ENCODE assay signal across 12 mouse cellular contexts in the genomic region with DNA sequence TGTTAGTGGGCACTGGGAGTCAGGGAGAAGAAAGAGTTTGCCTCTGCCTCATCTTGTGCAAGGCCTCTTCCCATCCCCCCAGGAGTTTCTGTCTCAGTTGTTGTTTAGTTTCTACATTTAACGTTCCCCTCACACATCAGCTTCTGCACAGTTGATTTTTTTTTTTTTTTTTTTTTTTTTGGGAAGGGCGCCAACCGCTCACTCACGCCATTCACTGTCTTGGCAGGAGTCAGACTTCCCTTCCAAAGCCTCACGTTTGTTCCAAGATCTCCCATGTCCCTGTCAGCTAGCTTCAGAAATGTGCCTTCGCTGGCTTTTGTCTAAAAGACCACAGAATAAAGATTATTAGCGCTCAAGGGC. TPM values are rescaled to one million over a fixed set of nuclear protein-coding genes. Genes with fewer than 3 reads are reported as not detected.
A peak's percentile ranks its signal among the peaks of the same experiment; 100 is the strongest.
DNase-seq lines count a peak whose midpoint lies in the region; ATAC-seq and TF ChIP-seq lines count a peak whose summit lies in the region.
"Had no signal": no experiment of that assay in that cellular context is flagged by ENCODE, and none has a peak within 500 bp of the region (broad histone marks: within the 10 kb centered on the region; RNA-seq: fewer than 3 reads in every experiment).

No protein-coding gene starts in this region.

- H3K4me1 ChIP-seq in hindbrain, embryonic 10.5 days (replicated peaks): peaks cover 28% of the 10 kb centered on the region
- peaks cover 16% of the 10 kb centered on the region for H3K4me1 ChIP-seq in hindbrain, embryonic 12.5 days
- peaks cover 14% of the 10 kb centered on the region for H3K4me1 ChIP-seq in forebrain, postnatal 0 days (ENCODE audit: insufficient read depth)
- H3K4me1 ChIP-seq in midbrain, embryonic 14.5 days (ENCODE audit: control insufficient read depth, insufficient read depth, low read length): peaks cover 14% of the 10 kb centered on the region
- H3K4me1 ChIP-seq: neural tube, embryonic 12.5 days had no signal

- no peak for TF ChIP-seq CTCF in forebrain, postnatal 0 days (IDR thresholded peaks at IDR 0.05; ENCODE audit: low read depth)

- WGBS in hindbrain, embryonic 10.5 days: 59% methylated on average over 7 of the region's 7 CpGs
- 39% methylated on average over 7 of the region's 7 CpGs for WGBS in hindbrain, embryonic 12.5 days
- 14% methylated on average over 7 of the region's 7 CpGs for WGBS in forebrain, postnatal 0 days
- WGBS in midbrain, embryonic 14.5 days: 24% methylated on average over 7 of the region's 7 CpGs

- peak overlapping the region; percentile 9; the same call in 1 of the 2 replicates for H3K27ac ChIP-seq in hindbrain, embryonic 10.5 days
- no peak overlapping the region for H3K27ac ChIP-seq in hindbrain, embryonic 12.5 days
- H3K27ac ChIP-seq in forebrain, postnatal 0 days (ENCODE audit: low read depth, low read length): peak overlapping the region; percentile 11
- peak overlapping the region; percentile 49 for H3K27ac ChIP-seq in midbrain, embryonic 14.5 days (replicated peaks; ENCODE audit: low read depth, low read length)
- H3K27ac ChIP-seq: macrophage; neural tube, embryonic 12.5 days; stomach, postnatal 0 days had no signal

- ATAC-seq in hindbrain, embryonic 12.5 days (ENCODE audit: low FRiP score): no peak
- peak; percentile 61; the same call in 1 of the 2 replicates for ATAC-seq in forebrain, postnatal 0 days
- no peak for ATAC-seq in midbrain, embryonic 14.5 days (ENCODE audit: low FRiP score, low TSS enrichment)

- no peak overlapping the region for H3K4me2 ChIP-seq in hindbrain, embryonic 12.5 days (replicated peaks)
- H3K4me2 ChIP-seq in forebrain, postnatal 0 days (ENCODE audit: low read depth): no peak overlapping the region
- H3K4me2 ChIP-seq in midbrain, embryonic 14.5 days (ENCODE audit: low read length): no peak overlapping the region
- H3K4me2 ChIP-seq: neural tube, embryonic 12.5 days had no signal

- H3K4me3 ChIP-seq in hindbrain, embryonic 10.5 days: no peak overlapping the region
- H3K4me3 ChIP-seq in hindbrain, embryonic 12.5 days: no peak overlapping the region
- no peak overlapping the region for H3K4me3 ChIP-seq in forebrain, postnatal 0 days (ENCODE audit: low read depth, low read length)
- H3K4me3 ChIP-seq in midbrain, embryonic 14.5 days (replicated peaks; ENCODE audit: low read depth, low read length): no peak overlapping the region
- H3K4me3 ChIP-seq: erythroblast, embryonic 14.5 days; neural tube, embryonic 12.5 days had no signal

- H3K9me3 ChIP-seq in hindbrain, embryonic 10.5 days: no peaks in the 10 kb centered on the region
- H3K9me3 ChIP-seq in hindbrain, embryonic 12.5 days (replicated peaks): no peaks in the 10 kb centered on the region
- H3K9me3 ChIP-seq in forebrain, postnatal 0 days (ENCODE audit: low read length): no peaks in the 10 kb centered on the region
- no peaks in the 10 kb centered on the region for H3K9me3 ChIP-seq in midbrain, embryonic 14.5 days (ENCODE audit: control insufficient read depth, low read length)
- H3K9me3 ChIP-seq: neural tube, embryonic 12.5 days had no signal

- no peak overlapping the region for H3K9ac ChIP-seq in hindbrain, embryonic 12.5 days
- no peak overlapping the region for H3K9ac ChIP-seq in forebrain, postnatal 0 days
- no peak overlapping the region for H3K9ac ChIP-seq in midbrain, embryonic 14.5 days (replicated peaks; ENCODE audit: low read length)
- H3K9ac ChIP-seq: neural tube, embryonic 12.5 days had no signal

- no peak for DNase-seq in hindbrain, embryonic 10.5 days (ENCODE audit: low spot score)
- peak; percentile 81 for DNase-seq in NIH3T3 (ENCODE audit: low read depth)
- DNase-seq in forebrain, postnatal 0 days: peak; percentile 74
- DNase-seq in midbrain, embryonic 14.5 days: peak; percentile 67
- no peak for DNase-seq in gastrocnemius, adult 8-10 months (ENCODE audit: low spot score in 2 of 2)
- no peak for DNase-seq in heart, adult 9 months (ENCODE audit: low spot score in 2 of 2)
- DNase-seq: gastrocnemius, postnatal 36 days had no signal

- H3K27me3 ChIP-seq in hindbrain, embryonic 10.5 days (ENCODE audit: insufficient read depth, poor library complexity, severe bottlenecking): no peaks in the 10 kb centered on the region
- H3K27me3 ChIP-seq in hindbrain, embryonic 12.5 days: no peaks in the 10 kb centered on the region
- no peaks in the 10 kb centered on the region for H3K27me3 ChIP-seq in forebrain, postnatal 0 days (ENCODE audit: insufficient read depth, low read length)
- no peaks in the 10 kb centered on the region for H3K27me3 ChIP-seq in midbrain, embryonic 14.5 days (ENCODE audit: control insufficient read depth, insufficient read depth, low read length)
- H3K27me3 ChIP-seq: neural tube, embryonic 12.5 days had no signal

- H3K36me3 ChIP-seq in hindbrain, embryonic 10.5 days: no peaks in the 10 kb centered on the region
- H3K36me3 ChIP-seq in hindbrain, embryonic 12.5 days: no peaks in the 10 kb centered on the region
- no peaks in the 10 kb centered on the region for H3K36me3 ChIP-seq in forebrain, postnatal 0 days (ENCODE audit: insufficient read depth)
- H3K36me3 ChIP-seq in midbrain, embryonic 14.5 days (ENCODE audit: control insufficient read depth, insufficient read depth, low read length): no peaks in the 10 kb centered on the region
- H3K36me3 ChIP-seq: neural tube, embryonic 12.5 days had no signal

RNA-seq across cellular contexts. Expression of a gene that starts 25.4 kb away (rescaled TPM):
- polyA plus RNA-seq in hindbrain, embryonic 10.5 days (2016; fragmentation: Nextera tagmentation; extraction: Ambion mirVana): 7.0 and 8.1 TPM in 2 replicates
- polyA plus RNA-seq in hindbrain, embryonic 12.5 days (2016; fragmentation: Nextera tagmentation; extraction: Ambion mirVana): 3.7 and 6.0 TPM in 2 replicates
- total RNA-seq in forebrain, postnatal 0 days (2014; rRNA removed): 1.8 and 4.4 TPM in 2 replicates
- 1.1 and 2.0 TPM in 2 replicates for polyA plus RNA-seq in forebrain, postnatal 0 days (2015; fragmentation: Nextera tagmentation; extraction: Ambion mirVana)
- 0.46 and 1.2 TPM in 2 replicates for polyA plus RNA-seq in midbrain, embryonic 14.5 days (2014; fragmentation: Nextera tagmentation; extraction: Ambion mirVana)
- 1 to 10 TPM in 3 of 4 experiments, under 1 TPM in 1; 0.76 to 1.8 (median 1.2) TPM for total RNA-seq in gastrocnemius, adult 8-10 months (2022)

Comparison
In these comparisons a context has a peak if more than half of its experiments do, and no peak if none do; other contexts are left out.
1. DNase-seq: peak in NIH3T3 (single experiment), forebrain, postnatal 0 days (single experiment) and midbrain, embryonic 14.5 days (single experiment); none in hindbrain, embryonic 10.5 days (single experiment), gastrocnemius, adult 8-10 months (0 of 2) and heart, adult 9 months (0 of 2).